Mouse (Mus musculus) naive thymus-derived CD4-positive, alpha-beta T cell, adult 2 months (primary cell): ENCODE measurements around the gene Flt3l.

Source experiments
- DNase-seq: peaks from one replicate; pipeline ENCODE4 v3.0.0-alpha.2; 2011; ENCODE audit warnings: low read depth

Gene Flt3l

DNA sequence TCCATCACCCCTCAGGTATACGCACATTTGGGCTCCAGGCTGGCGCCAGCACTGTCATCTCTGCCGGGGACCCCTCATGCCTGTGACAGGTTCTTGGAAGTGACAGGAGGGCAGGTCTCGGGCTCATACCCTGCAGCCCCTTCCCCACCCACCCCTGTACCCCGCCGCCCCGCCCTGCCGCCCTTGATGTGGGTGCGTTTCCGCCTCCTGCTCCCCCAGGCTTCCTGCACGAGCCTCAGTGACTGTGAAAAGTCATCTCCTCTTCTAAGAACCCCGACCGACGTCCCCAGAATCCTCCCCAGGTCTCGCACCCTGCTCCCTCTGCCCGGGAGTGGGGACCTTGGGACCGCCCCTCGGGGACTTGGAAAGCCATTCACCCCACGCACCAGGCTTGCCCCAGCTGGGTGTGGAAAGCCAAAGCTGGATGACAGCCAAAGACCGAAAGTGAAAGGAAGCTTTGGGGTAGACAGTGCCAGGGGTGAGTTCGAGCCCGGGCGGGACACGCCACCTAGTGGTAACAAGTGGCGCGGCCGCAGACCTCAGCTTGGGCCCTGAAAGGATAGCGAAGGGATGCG, at the start of gene Flt3l, which contains the start of gene Gm45713:
Gene Flt3l (minus strand): TSS at position 440 of the 575 bp plus-strand sequence.
Gene Gm45713 (minus strand): TSS at position 239 of the 575 bp plus-strand sequence.
- peak; percentile 97 for DNase-seq

DNA sequence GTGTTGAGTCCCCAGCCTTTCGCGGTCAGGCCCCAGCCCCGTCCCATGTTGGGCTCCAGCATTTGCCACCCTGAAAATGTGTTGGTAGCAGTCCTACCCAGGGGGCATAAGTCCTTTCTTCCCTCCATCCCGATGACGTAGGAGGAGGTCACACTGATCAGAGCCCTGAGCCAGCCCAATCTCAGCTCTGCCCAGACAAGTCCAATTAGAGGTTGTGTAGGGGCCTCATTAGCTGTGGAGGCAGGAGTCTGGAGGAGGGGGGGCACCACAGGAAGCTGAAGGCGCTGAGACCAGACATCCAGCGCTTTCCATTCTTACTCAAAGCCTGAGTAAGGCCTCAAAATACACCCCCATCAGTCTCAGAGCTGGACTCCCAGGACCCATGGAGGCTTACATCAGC, 49.7 kb upstream of the Flt3l start:
- no peak for DNase-seq

DNA sequence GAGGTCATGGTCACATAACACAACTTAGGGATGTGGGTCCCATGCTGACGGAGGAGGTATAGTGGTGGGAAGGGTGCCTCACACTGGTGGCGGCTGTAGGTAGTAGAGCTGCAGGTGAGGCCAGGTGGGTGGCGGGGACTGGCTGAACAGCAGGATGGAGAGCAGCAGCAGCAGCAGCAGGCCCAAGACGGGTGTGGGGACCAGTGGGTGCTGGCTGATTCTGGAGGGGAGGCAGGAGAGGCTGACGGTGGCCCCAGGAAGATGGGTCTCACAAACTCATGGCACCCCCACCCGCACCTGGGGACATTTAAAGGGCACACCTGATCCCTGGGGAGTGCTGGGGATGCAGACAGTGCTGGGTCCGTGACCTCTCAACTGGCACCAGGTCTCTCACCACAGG, 47.4 kb upstream of the Flt3l start:
- DNase-seq, result no peak

DNA sequence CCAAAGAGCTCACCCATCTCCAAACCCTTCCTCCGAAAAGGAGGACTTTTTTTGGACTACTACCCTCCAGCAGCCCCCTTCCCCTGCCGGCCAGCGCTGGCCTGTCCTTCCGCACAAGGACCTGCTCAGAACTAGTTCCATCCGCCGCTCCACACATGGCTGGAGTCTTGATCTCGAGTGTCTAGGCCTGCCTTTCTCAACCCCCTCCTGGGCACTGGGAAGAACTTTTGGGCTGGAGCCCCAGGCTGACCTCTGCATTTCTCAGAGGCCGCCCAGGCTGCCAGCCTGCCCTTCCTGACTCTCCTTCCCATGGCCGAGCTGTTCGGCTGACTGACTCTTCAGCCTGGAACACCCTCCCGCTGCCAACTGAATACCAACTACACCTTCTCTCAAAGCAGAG, 46.4 kb upstream of the Flt3l start:
- no peak for DNase-seq

DNA sequence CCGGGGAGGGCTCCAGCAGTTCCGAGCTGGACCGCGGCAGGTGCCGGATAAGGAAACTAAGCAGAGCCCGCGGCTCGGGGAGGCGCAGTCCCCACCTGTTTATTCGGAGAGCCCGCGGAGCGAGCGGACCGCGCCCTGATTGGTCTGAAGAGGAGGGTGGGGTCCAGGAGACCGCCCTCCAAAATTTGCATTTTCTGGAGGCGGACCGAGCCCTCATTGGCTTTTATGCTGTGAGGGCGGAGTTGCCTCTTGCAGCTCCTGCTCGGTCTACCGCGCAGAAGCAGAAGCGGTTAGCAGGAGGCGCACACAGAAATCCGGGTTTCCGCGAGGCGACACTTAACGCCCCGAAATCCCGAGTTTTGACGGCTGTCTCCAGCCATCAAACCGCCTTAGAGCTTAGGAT, 46.0 kb upstream of the Flt3l start:
- DNase-seq, result peak; percentile 84

DNA sequence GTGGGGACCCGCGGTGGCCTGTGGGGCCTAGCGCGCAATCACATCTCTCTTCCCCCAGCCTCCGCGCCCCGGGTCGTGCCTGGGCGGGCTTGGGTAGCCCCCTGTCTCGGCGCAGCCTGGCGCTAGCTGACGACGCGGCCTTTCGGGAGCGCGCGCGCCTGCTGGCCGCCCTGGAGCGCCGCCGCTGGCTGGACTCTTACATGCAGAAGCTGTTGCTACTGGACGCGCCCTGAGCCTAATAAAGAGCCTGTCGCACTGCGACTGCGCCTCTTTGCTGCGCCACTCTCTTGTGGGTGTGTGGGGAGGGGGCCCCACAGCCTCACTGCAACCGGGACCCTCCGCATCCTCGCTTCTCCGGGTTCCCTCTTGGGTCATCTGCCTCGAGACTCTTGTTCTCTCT, 45.3 kb upstream of the Flt3l start:
- no peak for DNase-seq

DNA sequence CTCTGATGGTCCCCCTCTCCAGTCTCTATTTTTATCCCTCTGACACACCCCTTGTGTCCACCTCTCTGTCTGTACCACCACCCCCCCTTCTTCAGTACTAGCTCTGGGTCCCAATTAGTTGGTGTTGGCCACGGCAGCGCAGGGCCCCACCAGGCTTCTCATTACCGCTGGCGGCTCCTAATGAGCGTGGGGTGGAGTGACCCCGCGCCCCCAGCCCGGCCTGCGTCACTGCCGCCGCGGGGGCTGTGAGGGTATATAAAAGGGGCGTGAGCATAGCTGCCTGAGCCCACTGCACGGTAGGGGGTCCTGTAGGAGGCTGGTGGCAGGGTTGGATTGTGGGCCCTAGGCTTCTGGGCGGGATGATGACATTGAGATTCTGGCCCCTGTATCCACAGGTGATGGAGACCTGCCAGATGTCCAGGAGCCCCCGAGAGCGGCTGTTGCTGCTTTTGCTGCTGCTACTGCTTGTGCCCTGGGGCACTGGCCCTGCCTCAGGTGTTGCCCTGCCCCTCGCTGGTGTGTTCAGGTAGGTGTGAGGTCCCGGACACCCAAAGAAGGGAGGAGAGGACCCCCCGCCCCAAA, 44.8 kb upstream of the Flt3l start, which contains the start of gene Pth2:
Gene Pth2 (plus strand): TSS at position 100 of the 582 bp plus-strand sequence.
- no peak for DNase-seq

DNA sequence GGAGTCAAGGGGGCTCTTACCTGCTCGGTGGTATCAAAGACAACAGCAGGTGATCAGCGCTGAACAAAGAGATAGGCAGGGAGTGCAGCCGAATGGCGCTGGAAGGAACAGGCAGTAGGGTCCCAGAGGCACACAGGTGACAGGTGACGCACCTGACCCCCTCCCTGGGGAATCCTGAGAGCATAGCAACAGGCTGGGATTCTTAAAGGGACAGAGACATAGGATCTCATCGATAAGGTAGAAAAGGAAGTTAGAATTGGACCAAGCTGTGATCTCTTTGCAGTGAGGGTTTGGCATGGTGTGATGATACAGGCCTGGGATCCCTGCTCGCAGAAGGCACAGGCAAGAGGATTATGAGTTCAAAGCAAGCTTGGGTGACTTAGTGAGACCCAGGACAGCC, 43.2 kb upstream of the Flt3l start, which contains the start of gene Gfy:
Gene Gfy (minus strand): TSS at position 101 of the 400 bp plus-strand sequence.
- DNase-seq, result no peak

DNA sequence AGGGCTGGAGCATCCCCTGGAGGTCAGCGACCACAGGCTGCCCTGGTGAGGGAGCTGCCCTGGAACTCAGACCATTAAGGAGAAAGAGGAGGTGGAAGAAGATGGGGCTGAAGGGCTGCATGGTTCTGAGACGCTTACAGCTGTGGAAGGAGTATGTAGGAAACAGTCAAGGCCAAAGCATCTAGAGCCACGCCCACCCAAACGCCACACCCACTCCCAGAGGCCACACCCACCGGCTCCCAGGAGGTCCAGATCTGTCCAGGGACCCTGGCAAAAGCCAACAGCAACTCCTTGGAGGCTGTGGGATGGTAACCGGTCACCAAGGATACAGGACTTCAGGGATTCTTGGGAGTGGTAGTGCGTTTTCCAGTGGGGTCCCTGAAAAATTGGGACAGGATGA, 42.3 kb upstream of the Flt3l start:
- DNase-seq, result no peak

DNA sequence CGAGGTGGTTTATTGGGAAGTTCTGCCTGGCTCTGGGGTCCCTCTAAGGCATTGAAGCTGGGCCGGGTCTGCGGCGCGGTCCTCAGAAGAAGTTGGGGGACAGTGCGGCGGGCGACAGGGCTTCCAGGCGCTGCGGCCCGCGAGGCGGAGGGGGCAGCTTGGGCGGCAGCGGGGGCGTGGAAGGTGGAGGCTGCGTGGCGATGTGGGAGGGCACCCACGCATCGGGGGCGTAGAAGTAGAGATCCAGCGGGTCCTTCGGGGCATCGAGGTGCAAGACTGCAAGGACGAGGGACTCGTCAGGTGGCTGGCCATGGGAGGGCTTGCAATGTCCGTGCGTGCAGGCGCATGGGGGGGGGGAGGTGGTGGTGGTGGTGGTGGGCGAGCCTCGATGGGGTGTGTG, 40.1 kb upstream of the Flt3l start:
- no peak for DNase-seq

DNA sequence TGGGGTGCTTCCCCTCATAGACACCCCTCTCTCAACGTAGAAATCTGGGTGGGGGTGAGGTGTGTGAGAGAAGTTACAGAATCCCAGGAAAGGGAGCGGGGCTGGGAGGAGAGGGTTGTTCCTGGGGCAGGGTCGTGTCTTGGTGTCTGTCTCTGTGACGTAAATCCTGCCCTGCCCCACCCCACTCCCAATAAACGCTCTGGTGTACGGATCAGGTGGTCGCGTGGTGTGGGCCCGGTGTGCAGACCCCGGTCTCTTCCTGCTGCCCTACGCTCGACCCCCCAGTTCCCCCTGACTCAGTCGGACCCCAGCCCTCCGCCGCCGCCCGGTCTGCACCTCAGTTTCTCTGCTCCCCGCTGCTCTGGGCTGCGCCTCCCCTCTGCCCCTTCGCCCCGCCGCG, 39.7 kb upstream of the Flt3l start:
- DNase-seq, result no peak

DNA sequence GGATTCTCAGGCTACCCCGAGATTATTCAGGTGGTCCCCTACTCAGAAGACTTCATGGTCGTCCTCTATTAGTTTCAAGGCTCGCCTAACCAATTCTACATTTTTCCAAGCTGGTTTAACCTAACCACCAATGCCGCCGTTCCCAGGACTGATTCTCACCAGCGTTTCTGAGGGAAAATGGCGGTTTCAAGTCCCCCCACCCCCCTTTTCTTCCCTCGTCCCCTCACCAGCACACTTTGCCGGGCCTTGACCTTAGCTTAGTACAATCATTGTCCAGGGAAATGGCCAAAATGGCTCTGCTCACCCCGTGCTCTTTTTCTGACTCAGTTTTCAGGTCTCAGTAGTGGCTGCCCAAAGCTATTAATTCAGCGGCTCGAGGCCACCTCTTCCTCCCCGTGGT, 39.2 kb upstream of the Flt3l start:
- no peak for DNase-seq

DNA sequence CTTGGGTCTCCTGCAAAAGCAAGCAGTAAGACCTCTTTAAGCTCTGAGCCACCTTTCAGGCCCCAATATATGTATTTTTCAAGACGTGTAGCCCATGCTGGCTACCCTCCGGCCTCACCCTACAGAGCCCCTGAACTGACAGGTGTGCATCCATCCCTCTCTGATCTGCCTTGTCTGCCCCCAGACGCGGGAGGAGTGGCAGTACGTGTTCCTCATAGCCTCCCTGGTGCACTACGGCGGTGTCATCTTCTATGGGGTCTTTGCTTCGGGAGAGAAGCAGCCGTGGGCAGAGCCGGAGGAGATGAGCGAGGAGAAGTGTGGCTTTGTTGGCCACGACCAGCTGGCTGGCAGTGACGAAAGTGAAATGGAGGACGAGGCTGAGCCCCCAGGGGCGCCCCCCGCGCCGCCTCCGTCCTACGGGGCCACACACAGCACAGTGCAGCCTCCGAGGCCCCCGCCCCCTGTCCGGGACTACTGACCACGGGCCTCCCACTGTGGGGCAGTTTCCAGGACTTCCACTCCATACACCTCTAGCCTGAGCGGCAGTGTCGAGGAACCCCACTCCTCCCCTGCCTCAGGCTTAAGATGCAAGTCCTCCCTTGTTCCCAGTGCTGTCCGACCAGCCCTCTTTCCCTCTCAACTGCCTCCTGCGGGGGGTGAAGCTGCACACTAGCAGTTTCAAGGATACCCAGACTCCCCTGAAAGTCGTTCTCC, 38.5 kb upstream of the Flt3l start:
- peak; percentile 30 for DNase-seq

DNA sequence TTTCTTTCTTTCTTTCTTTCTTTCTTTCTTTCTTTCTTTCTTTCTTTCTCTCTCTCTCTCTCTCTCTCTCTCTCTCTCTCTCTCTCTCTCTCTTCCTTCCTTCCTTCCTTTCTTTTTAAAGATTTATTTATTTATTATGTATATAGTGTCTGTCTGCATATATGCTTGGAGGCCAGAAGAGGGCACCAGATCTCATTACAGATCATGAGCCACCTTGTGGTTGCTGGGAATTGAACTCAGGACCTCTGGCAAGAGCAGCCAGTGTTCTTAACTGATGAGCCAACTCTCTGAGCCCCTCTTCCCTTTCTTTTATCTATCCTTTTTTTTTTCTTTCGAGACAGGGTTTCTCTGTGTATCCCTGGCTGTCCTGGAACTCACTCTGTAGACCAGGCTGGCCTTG, 37.5 kb upstream of the Flt3l start:
- peak; percentile 73 for DNase-seq

DNA sequence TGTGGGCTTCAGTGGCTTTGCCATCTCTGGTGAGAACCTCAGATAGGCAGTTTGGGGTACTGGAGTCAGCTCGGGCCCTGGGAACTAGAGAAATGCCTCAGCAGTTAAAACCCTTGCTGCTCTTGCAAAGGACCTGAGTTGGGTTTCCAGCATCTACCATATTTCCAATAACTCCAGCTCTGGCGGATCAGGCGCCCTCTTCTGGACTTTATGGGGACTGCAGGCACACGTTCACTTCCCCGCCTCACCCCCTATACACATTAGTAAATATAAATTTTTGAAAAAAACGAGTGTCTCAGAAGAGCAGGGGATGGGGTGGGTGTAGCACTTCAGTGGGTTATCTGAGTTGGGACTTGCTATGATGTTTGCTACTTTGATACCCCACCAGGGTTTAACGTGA, 36.7 kb upstream of the Flt3l start:
- peak; percentile 69 for DNase-seq

DNA sequence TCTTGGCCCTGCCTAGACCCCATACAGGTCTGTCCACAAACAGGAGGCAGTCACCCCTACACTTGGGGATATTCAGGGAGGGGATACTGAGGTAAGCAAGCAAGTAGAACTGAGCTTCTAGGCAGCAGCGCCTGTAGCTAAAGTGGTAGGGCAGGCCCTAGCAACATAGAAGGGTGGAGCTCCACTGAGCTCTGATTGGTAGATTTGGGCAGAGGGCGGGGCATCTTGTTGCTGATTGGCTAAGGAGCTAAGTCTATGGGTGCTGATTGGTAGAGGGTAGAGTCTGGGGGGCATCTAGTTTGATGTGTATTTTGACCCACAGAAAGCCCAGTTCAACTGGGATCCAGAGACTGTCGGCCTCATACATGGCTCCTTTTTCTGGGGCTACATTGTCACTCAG, 33.3 kb upstream of the Flt3l start:
- DNase-seq, result no peak

DNA sequence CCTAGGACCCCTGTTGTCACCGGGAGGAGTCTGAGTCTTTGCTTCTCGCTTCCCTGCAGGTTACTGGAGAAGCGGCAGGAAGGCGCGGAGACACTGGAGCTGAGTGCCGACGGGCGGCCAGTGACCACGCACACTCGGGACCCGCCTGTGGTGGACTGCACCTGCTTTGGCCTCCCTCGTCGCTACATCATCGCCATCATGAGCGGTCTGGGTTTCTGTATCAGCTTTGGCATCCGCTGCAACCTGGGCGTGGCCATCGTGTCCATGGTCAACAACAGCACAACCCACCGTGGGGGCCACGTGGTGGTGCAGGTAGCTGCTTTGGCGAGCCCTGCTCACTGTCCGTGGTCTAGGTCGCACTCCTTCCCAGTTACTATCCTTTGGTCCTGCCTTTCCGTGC, 32.4 kb upstream of the Flt3l start:
- no peak for DNase-seq

DNA sequence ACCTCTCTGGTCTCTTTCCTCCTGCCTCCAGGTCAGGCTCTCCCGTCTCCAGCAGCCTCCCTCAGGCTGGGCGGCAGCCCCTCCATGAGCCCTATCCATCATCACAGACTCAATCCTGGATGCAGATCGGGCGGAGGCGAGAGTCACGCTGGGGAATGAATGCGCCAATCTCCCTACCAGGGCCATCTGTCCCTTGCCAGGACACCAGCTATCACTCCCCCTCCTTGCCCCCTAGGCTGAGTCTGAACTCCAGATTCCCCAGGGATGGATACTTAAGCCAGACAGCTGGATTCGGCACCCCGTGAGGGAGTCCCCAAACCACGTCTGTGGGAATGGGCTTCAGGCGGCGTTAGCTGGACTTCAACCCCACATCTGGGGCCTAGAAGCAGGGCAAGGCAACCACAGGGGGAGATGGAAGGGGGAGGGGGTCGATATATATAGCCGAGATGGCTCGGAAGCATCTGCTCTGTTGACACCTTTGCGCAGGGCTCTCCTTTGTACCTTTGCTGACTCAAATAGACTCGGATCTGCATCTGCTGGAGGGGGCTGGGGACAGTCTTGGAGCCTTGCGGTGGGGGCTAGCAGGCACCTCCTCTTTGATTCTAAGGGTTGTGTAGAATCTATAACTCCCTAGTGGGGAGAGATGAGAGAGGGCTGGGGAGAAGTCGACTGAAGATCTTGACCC, 31.7 kb upstream of the Flt3l start:
- no peak for DNase-seq

DNA sequence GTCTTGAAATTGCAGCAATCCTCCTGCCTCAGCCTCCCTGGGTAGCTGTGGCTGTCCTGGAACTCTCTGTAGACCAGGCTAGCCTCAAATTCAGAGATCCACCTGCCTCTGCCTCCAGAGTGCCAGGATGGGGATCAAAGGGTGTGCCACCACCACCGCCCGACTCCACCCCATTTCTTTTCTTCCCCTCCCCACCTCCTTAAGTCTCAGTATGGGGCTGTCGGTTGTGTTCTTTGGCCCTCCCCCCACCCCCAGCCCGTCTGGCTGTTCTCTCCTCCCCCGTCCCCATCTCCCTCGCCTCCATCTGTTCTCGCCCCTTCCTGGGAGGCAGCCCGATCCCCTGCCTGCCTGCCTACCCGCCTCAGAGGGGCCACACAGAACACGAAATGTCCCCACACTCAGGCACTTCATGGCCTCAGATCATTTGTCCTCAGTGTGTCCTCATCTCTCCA, 30.7 kb upstream of the Flt3l start:
- no peak for DNase-seq

DNA sequence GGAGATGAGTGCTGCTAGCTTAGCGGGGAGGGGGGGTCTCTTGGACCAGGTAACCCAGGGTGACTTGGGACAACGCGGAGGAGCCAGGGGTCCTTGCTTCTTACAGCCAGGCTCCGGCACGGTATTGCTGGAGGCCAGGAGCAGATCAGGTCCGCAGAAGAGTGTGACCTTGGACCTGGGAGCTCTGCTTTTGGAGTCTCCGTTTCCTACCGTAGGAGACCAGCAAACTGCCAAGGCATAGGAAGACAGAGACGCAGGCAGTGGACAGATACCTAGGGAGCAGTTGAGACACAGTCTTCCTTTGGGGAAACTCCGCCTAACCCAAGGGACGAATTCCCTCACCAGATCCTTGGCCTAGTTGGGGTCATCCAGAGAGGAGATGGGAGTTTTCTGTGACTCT, 29.5 kb upstream of the Flt3l start:
- no peak for DNase-seq

DNA sequence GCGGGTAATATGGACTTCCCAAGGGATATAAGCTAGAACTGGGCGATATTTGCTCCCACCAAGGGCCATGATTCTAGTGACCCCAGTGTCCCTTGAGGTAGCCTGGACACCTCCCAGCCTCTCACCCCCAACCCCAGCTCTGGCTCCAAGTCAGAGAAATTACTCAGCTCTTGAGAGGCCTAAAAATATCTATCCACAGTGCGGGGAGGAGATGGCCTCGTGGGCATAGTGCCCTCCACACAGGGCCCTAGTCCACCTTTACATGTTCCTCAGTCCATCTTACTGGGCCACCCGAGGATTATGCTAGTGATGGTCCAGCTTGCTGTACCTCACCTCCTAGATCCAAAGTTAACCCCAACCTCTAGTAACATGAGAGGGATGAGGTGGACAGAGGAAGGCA, 28.6 kb upstream of the Flt3l start:
- no peak for DNase-seq

DNA sequence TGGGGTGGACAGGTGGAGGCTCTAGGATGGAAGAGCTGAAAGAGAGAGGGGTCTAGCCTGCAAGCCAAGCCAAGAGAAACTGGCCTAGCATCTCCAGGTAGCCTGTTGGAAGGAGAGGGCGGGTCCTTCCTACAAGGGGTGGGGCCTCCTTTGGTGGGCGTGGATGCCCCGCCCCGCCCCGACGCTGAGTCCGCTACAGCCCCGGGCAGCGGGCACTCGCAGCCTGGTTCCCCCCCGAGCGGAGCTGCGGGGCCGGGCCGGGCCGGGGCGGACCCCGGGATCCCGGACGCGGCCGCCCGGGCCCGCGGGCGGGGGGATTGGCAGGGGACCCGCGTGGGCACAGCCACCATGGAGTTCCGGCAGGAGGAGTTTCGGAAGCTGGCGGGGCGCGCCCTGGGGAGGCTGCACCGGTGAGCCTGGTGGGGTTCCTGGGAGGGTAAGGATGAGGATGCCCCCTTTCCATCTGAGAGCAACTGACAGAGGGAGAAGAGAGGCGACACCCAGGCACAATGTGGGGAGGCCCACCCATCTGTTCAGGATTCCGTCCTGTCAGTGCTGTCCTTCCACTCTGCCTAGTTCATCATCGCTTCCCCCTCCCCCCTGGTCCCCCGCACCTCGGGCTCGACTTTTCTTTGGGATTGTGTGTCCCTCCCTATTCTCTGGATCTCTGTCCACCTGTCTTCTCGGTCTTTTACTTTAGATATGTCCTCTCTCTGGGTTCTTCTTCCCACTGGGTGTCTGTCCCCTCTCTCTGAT, 27.7 kb upstream of the Flt3l start, which contains the start of gene Slc17a7:
Gene Slc17a7 (plus strand): TSS at position 215 of the 756 bp plus-strand sequence.
- DNase-seq, result peak; percentile 64
